Mouse (Mus musculus) spleen, postnatal 4 days (tissue): ENCODE results near the gene Tcta.
"Not testable (repeated sequence)": the region's sequence is repeated elsewhere in the genome, so short reads cannot be mapped to it uniquely, and the experiment has no call there.

Experiments used
- DNase-seq, 2 experiments: peaks; one replicate each; pipeline ENCODE4 v3.0.0; 2022; ENCODE audit warnings: low spot score in 2 of 2

The Tcta gene

DNA sequence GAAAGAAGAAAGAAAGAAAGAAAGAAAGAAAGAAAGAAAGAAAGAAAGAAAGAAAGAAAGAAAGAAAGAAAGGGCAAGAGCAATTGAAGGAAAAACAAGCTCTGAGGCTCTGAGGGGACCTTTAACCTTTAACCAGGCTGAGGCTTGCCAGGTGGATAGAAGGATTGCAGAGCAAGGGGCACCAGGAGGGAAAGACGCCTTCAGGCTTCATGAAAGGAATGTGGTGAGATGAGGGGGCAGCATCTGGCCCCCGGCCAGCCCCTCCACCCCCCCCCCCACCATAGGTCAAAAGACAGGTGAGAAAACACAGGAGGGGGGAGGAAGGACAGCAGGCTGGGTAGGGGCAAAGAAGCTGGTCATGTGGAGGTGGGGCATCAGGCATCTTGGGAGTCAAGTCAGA is 34.0 kb downstream of the Tcta start:
- no peak for DNase-seq

DNA sequence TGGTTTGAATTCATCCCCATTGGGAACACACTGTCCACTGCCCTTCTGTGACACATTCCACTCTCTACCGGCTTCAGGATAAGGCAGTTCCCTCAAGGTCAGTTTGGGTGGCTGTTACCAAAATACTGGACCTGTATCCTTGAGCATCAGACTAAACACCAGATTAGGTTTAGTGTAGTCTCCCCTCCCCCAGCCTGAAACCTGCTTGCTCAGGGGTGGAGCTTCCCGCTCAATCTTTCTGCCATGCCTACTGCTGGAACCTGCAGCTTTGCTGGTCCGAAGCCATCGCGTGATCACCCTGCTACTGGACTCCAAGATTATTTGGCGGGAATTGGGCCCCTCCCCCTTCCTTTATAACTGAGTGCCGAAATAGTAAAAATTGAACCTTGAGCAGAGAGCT is 37.3 kb downstream of the Tcta start:
- DNase-seq = not testable (repeated sequence)

DNA sequence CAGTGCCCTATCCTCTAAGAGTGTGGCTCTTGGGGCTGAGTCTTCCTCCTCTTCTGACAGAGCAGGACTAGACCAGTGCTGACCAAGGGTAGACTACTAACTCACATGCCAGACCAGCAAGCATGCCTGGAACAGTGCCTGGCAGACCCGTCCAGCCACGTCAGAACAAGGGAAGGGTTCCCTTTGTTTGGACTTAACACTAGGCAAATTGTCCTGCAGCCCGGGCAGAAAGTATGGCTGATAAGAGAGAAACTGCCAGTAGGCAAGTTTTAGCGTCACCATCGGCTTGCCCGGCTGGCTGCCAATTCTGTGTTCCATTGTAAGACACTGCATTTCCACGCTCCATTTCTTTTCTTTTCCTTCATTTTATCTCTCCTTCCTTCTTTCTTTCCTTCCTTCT is 38.3 kb downstream of the Tcta start:
- no peak for DNase-seq

DNA sequence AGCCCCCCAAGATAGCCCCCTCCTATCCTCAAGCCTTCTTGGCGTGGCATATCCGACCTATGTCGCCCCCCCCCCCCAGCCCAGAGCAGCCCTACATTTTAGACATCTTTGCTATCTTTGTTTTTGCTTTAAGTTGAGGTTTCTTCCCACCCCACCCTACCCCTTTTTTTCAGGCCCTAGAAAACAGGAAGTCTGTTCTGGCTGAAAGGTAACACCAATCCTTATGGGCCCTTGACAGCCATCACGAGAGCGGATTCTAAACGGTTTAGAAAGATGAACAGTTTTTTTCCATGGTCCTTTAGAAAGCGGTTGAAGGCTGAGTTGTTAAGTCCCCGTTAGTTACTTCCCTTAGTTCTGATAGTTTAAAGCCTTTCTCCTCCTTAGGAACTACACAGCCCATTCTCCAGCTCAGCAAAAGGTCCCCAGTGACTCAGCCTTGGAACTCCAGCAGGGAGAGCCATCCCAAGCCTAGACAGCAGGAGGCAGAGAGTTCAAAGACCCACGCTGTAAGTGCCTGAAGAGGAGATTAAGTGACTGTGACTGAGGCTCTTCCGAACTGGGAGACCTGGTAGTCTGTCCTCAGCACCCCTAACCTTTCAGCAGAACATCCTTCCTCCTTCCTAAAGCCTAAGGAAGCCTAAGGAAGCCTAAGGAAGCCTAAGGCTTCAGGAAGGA is 39.6 kb downstream of the Tcta start:
- DNase-seq = no peak

DNA sequence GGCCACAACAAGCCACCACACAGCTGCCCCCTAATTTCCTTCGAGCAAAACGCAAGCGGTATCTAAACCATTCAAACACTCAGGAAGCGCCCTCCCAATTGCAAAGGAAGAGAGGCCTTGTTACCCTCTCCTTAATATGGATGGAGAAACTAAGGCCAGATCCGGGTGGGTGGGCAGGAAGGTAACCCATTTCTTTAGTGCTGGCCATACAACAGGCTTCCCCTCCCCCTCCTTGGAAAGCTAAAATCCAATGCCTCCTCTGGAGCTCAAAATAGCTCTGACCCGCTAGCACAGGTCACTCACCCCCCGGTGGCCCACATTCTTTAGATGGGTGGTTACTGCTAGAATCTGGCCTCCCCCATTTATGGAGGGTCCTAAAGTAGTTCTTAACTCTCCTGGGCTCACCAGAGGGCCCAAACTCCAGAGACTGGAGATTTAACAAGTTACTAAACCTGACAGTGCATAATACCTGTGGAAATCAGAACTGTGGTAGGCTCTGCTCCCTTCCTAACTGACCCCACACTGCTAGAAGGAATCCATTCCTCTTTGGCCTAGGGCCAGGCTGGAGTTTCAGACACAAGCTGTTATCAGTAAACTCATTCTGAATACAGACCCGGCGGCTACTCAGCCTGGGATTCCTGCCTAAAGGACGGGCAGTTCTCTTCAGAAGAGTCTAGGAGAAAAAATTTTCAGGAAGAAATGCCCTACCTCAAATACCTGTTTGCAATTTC is 41.6 kb downstream of the Tcta start:
- DNase-seq = peak; percentile 26 to 65

DNA sequence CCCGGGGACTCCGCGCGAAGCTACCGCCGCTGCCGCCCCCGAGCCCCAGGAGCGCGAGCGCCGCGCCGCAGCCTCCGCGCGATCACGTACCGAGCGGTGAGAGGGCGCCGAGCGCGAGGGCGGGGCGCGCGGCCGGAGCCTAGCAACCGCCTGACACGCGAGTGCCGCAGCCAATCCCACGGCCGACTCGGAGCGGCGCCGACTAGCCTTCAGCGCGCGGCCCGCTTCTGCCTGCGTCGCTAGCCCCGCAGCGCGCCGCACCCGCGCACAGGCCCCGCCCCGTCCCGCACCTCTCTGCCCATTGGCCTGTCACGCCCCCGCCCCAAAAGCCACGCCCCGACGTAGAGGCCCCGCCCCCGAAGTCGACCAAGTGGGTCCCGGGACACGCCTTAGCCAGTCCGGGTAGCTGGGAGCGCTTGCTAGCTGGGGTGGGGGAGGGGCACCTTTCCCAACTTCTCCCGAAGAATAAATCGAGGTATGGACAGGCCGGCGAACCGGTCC is 42.2 kb downstream of the Tcta start, which contains the start of gene Dag1:
Dag1 (minus strand) TSS at position 269 of the 501 bp plus-strand sequence.
- DNase-seq = peak; percentile 99

DNA sequence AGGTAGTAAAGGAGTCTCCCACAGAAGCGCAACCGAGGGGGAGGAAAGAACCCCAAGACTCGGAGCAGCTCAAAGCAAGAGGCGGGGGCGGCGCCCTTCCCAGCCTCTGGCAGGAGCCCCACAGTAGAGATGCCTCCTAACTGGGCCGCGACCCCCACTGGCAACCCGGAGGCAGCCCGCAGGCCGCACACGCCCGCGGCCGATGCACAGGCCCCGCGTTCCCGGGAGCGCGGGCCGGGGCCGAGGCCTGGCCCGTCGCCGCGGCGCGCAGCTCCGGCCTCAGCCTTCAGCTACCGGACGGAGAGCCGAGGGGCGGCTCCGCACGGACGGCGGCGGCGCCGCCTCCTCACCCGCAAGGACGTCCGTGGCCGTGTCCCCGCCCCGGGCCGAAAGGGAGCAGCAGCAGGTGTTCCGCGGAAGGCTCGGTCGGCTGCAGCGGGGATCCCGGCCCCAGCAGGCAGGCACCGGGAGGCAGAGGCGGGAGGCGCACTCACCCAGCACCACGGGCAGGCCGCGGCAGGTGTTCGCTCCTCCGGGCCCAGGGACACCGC is 42.8 kb downstream of the Tcta start:
- DNase-seq = no peak

DNA sequence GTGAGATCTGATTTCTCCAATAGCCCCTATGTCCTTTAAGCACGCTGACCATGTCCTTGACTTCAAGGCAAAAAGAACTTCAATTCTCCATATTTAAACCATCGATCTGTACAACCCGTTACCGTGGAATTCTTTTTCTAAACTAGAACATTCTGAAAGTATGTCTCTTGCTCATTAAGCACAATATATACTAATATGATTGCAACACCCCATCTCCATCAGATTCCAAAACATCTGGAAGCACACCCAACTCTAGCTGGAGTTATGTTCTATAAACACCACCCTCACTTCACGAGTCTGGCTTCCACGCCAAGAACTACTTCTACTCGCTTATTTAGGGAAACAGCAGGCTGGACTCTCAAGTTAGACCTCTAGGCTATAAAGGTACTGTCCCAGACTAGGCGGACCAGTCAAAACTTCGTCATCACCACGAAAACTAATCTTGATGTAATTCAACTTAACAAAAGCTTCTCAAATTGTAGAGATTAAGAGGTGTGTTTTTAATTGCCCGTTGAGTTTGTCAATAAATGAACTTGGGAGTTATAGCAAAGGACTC is 43.4 kb downstream of the Tcta start:
- DNase-seq = no peak

DNA sequence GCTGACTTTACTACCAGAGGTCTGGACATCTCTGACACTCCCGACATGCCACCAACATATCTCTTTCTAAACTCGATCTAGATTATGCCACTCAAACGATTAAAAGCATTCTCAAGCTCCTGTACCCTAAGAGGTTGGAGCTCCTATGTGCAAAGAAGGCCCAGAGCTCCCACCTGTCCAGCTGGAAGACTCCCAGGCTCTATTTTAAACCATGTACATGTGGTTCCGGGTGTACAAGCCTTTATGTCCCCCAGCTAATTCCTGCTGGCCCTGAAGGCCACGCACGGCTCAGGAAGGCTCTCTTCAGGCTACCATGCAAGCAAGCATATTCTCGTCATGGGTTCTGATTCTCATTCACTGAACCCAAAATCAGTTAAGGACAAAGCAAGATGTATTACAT is 44.1 kb downstream of the Tcta start:
- no peak for DNase-seq

DNA sequence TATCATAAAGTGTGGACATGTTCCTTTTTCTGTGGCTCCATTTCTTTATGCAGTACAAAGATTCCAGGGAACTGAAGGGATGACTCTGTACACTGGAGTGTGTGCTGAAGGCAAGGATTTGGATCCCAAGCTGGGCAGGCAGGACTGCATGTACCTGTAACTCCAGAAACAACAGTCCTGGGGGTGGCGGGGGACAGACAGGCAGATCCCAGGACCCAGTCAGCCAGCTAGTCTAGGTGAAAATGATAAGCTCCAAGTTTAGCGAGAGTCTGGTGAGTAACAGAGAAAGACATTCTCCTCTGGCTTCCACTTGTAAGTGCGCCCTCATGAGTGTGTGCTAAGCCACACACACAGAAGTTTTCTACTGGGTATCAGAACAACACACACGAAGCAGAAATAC is 45.4 kb downstream of the Tcta start:
- DNase-seq = no peak
